Mouse (Mus musculus) embryonic facial prominence, embryonic 15.5 days (tissue): Measurements from ENCODE around the gene Eif2d. TPM values are rescaled to one million over a fixed set of nuclear protein-coding genes. Genes with fewer than 3 reads are reported as not detected.
"Not testable (repeated sequence)": the region's sequence is repeated elsewhere in the genome, so short reads cannot be mapped to it uniquely, and the experiment has no call there.

Experiments
- ATAC-seq: fragments of 200-750 bp; cut with Nextera tagmentation; 2 replicates; pipeline ENCODE4 v1.8.0; 2017; ENCODE audit warnings: low read depth, moderate TSS enrichment; ENCODE audit not compliant: insufficient number of reproducible peaks, low FRiP score, low TSS enrichment
- H3K27ac ChIP-seq: fragments of 300-500 bp; sonication (generic); replicated peaks from 2 replicates; pipeline ENCODE4 v1.5.1; 2015; ENCODE audit warnings: mild to moderate bottlenecking, inconsistent platforms
- H3K27me3 ChIP-seq: fragments of 300-500 bp; sonication (generic); 2 replicates; pipeline ENCODE4 v1.6.1; 2015; ENCODE audit warnings: inconsistent platforms
- H3K36me3 ChIP-seq: fragments of 300-500 bp; sonication (generic); 2 replicates; pipeline ENCODE4 v1.6.1; 2015; ENCODE audit warnings: mild to moderate bottlenecking, inconsistent platforms
- H3K4me1 ChIP-seq: fragments of 300-500 bp; sonication (generic); 2 replicates; pipeline ENCODE4 v1.6.1; 2015; ENCODE audit warnings: inconsistent platforms
- H3K4me2 ChIP-seq: fragments of 300-500 bp; sonication (generic); replicated peaks from 2 replicates; pipeline ENCODE4 v1.6.1; 2015; ENCODE audit warnings: mild to moderate bottlenecking, inconsistent platforms
- H3K4me3 ChIP-seq: fragments of 300-500 bp; sonication (generic); replicated peaks from 2 replicates; pipeline ENCODE4 v1.5.1; 2015; ENCODE audit warnings: mild to moderate bottlenecking, inconsistent platforms
- H3K9ac ChIP-seq: fragments of 300-500 bp; sonication (generic); 2 replicates; pipeline ENCODE4 v1.6.1; 2015; ENCODE audit warnings: inconsistent platforms
- H3K9me3 ChIP-seq: fragments of 300-500 bp; sonication (generic); replicated peaks from 2 replicates; pipeline ENCODE4 v1.6.1; 2016; ENCODE audit warnings: inconsistent platforms
- WGBS: fragments of 180-500 bp; shearing (Covaris S2); methylation state at CpG from one replicate; pipeline ENCODE4 v1.1.7; 2015; 5-methylcytosine and 5-hydroxymethylcytosine counted together
- polyA plus RNA-seq: library from polyadenylated mRNA; unstranded; fragments of >200 nt; fragmentation: Nextera tagmentation; extraction: Ambion mirVana; gene quantifications from 2 replicates; pipeline ENCODE4 v1.2.1, GENCODE M21; 2015

Eif2d gene
- polyA plus RNA-seq, 1 experiment from 2014 or later: 66.0 TPM

DNA sequence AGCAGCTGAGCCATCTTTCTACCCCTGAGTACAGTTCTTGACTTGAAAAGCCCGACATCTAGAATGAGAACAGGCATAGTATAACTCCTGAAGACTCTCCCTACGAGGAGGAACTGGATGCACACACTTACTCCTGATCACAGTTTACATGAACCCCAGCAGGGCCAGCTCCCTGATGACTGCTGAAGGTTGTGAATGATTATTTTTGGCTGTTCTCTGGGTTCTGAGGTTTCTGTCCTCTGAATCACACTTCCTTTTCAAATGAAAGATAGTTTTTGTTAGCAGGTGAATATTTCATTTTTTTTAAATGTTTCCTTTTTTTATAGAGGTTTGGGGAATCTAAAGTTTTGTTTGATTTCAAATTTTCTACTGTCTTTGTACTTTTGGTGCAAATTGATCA is 11.5 kb upstream of the Eif2d start:
- 58% methylated on average over 2 of the region's 2 CpGs for WGBS
- H3K4me3 ChIP-seq: no peak overlapping the region
- H3K9me3 ChIP-seq: no peaks in the 10 kb centered on the region
- H3K27ac ChIP-seq: no peak overlapping the region
- H3K36me3 ChIP-seq: no peaks in the 10 kb centered on the region
- no peak overlapping the region for H3K9ac ChIP-seq
- H3K4me2 ChIP-seq: no peak overlapping the region
- no peaks in the 10 kb centered on the region for H3K27me3 ChIP-seq
- ATAC-seq: no peak
- 0 out of 2 replicates have a peak, but pooled peaks cover 2% of the 10 kb centered on the region for H3K4me1 ChIP-seq

DNA sequence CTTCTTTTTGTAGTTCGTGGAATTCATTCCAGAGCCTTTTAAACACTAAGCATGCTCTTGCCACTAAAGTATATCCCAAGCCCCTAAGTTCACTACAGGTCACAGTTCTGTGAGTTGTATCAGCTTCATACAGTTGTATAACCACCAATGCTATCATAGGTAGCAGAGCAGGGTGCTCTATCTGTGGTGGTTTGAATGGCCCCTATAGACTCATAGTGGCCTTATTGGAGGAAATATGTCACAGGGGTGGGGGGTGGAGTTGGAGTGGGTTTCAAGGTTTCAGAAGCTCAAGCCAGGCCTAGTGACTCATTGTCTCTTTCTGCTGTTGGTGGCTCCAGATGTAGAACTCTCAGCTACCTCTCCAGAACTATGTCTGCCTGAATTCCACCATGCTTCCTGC is 10.5 kb upstream of the Eif2d start:
- Histone ChIP-seq H3K4me2 (no peak overlapping the region), H3K4me3 (no peak overlapping the region), H3K9ac (no peak overlapping the region), H3K27me3 (no peaks in the 10 kb centered on the region), H3K9me3 (no peaks in the 10 kb centered on the region), H3K27ac (no peak overlapping the region), H3K36me3 (no peaks in the 10 kb centered on the region), H3K4me1 (0 out of 2 replicates have a peak, but pooled peaks cover 2% of the 10 kb centered on the region)
- no peak for ATAC-seq
- 72% methylated on average over 1 of the region's 1 CpGs for WGBS

DNA sequence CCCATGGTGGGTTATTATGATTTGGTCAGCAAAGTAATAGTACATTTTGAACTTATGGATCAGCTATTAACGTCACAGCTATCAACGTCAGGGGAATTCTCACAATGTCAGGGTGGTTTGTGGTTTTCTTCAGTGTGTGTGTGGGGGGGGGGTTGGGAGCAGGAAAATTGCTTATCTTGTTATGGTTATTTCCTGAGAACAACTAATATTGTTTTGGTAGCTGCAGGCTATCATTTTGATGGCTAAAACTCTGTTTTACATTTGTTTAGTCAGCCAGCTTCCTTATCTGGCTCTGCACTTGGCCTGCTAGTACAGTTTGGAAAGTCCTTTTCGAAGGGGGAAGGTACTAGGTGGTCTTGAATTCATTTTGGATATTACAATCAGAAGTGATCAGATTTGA is 7.8 kb upstream of the Eif2d start:
- ATAC-seq, H3K4me3 ChIP-seq, H3K9me3 ChIP-seq, H3K4me2 ChIP-seq, H3K4me1 ChIP-seq, H3K27me3 ChIP-seq, H3K36me3 ChIP-seq, H3K27ac ChIP-seq, H3K9ac ChIP-seq: not testable (repeated sequence)
- 74% methylated on average over 3 of the region's 3 CpGs for WGBS

DNA sequence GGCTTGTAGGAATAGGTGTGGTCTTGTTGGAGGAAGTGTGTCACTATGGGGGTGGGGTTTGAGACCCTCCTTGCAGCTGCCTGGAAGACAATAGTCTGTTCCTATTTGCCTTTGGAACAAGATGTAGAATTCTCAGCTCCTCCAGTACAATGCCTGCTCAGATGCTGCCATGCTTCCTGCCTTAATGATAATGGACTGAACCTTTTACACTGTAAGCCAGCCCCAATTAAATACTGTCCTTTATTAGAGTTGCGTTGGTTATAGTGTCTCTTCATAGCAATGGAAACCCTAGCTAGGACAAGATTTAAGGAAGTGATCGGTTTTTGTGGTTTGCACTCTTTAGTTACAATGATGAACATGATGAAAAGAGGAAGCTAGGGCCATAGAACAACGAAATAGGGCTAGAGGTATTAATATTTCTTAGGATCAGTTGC is 6.8 kb upstream of the Eif2d start:
- H3K4me2 ChIP-seq: no peak overlapping the region
- H3K27me3 ChIP-seq: no peaks in the 10 kb centered on the region
- no peaks in the 10 kb centered on the region for H3K9me3 ChIP-seq
- H3K4me1 ChIP-seq: no peaks in the 10 kb centered on the region
- ATAC-seq: no peak
- H3K36me3 ChIP-seq: no peaks in the 10 kb centered on the region
- no peak overlapping the region for H3K27ac ChIP-seq
- WGBS: 79% methylated on average over 3 of the region's 3 CpGs
- H3K4me3 ChIP-seq: no peak overlapping the region
- no peak overlapping the region for H3K9ac ChIP-seq

DNA sequence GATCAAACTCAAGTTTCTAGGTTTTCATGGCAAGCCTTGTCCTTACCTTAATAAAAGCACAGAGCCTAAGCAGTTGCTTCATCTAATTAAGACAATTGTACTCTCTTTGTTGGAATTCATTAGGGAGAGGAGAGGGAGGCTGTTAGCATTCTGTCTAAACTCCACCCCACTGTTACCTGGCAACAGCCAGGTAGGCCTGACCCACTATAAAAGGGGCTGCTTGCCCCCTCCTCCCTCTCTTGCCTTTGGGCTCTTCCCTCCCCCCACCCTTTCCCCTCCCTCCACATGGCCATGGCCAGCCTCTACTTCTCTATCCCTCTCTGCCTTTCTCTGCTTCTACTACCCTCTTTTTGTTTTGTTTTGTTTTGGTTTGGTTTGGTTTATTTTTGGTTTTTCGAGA is 3.5 kb upstream of the Eif2d start:
- WGBS: 68% methylated on average over 1 of the region's 1 CpGs

DNA sequence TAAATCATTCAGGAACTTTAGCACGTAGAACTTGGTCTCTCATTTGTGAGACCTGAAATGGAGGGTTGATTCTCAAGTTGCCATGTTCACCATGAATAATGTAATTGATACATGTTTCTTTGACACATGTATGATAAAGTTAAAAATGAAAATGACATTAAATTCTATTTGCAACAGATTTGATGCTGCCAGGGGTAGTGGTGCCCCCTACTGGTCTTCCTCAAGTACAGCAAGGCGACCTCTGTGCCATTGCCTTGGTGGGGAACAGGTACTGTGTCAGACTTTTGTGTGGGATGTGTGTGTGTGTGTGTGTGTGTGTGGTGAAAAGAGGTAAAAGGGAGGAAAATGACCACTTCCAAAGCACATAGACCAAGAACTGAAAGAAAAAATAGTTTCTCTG is 2.5 kb downstream of the Eif2d start:
- no peak for ATAC-seq
- Histone ChIP-seq H3K4me2 (no peak overlapping the region), H3K9ac (no peak overlapping the region), H3K4me1 (peaks cover 15% of the 10 kb centered on the region; the same call in 1 of the 2 replicates), H3K4me3 (no peak overlapping the region), H3K9me3 (no peaks in the 10 kb centered on the region), H3K36me3 (peaks cover 21% of the 10 kb centered on the region), H3K27ac (no peak overlapping the region), H3K27me3 (no peaks in the 10 kb centered on the region)
- 48% methylated on average over 2 of the region's 2 CpGs for WGBS

More for the DNA sequence above, 3.5 kb upstream of the Eif2d start:
- Histone ChIP-seq H3K4me2 (no peak overlapping the region), H3K4me1 (peaks cover 10% of the 10 kb centered on the region; the same call in 1 of the 2 replicates), H3K9ac (no peak overlapping the region), H3K4me3 (no peak overlapping the region), H3K27me3 (no peaks in the 10 kb centered on the region), H3K36me3 (no peaks in the 10 kb centered on the region), H3K27ac (no peak overlapping the region), H3K9me3 (no peaks in the 10 kb centered on the region)
- no peak for ATAC-seq

DNA sequence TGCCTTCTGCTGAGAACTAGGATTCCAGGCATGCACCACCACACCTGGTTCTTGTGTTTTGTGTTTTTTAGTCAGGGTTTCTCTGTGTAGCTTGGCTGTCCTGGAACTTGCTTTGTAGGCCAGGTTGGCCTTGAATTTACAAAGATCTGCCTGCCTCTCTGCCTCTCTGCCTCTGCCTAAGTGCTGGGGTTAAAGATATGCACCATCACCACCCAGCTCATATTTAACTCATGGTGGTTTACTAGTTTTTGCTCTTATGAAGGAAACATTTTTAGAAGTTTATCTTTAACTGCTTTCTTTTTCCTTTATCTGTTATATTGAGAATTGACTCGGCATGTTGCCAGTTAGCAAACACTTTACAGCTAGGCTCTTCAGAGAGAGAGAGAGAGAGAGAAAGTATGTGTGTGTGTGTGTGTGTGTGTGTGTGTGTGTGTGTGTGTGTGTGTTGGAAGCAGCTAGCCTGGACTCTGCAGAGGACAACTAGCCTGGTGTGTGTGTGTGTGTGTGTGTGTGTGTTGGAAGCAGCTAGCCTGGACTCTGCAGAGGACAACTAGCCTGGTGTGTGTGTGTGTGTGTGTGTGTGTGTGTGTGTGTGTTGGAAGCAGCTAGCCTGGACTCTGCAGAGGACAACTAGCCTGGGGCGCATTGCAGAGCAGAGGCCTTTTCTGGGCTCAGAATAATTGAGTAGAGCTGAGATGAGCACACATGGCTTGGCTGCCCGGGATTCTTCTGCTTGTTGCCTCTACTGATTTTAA is 6.8 kb downstream of the Eif2d start:
- H3K9me3 ChIP-seq, H3K4me2 ChIP-seq, H3K4me1 ChIP-seq, H3K27me3 ChIP-seq, H3K9ac ChIP-seq, ATAC-seq, H3K4me3 ChIP-seq, H3K27ac ChIP-seq: not testable (repeated sequence)
- peaks cover 56% of the 10 kb centered on the region for H3K36me3 ChIP-seq
- WGBS: 85% methylated on average over 3 of the region's 3 CpGs

DNA sequence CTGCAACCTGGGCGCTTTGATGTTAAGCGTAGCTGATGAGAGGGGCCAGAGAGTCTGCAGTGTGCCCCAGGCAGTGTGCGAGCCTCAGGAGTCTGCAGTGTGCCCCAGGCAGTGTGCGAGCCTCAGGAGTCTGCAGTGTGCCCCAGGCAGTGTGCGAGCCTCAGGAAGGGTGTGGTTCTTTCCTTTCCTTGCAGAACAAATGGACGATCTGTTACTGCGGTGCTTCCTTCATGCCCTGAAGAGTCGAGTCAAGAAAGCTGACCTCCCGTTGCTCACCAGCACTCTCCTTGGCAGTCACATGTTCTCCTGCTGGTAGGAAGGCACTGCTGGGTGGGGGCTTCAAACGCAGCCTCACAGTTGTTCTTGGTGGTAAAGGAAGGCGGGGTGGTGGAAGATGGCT is 8.1 kb downstream of the Eif2d start:
- Histone ChIP-seq H3K4me1 (no peaks in the 10 kb centered on the region), H3K4me2 (no peak overlapping the region), H3K27me3 (no peaks in the 10 kb centered on the region), H3K4me3 (no peak overlapping the region), H3K36me3 (peaks cover 68% of the 10 kb centered on the region), H3K27ac (no peak overlapping the region), H3K9ac (no peak overlapping the region), H3K9me3 (no peaks in the 10 kb centered on the region)
- 73% methylated on average over 11 of the region's 11 CpGs for WGBS
- no peak for ATAC-seq

DNA sequence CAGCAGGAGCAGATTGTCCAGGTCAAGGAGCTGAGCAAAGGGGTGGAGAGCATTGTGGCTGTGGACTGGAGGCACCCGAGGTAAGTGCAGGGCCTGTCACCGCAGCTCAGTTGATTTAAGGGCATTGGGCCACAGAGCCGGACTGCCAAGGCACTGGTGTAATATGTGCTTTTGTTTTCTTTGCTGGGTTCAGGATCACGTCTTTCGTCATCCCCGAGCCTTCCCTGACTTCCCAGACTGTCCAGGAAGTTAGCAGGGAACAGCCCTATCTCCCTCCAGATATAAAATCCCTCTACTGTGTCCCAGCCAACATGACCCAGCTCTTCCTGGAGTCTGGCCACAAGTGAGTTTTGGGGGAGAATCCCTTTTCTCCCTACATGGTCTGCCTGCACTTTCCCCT is 11.4 kb downstream of the Eif2d start:
- Histone ChIP-seq H3K27ac (no peak overlapping the region), H3K9ac (no peak overlapping the region), H3K27me3 (no peaks in the 10 kb centered on the region), H3K36me3 (peaks cover 83% of the 10 kb centered on the region), H3K4me1 (no peaks in the 10 kb centered on the region), H3K4me3 (no peak overlapping the region), H3K4me2 (no peak overlapping the region), H3K9me3 (no peaks in the 10 kb centered on the region)
- ATAC-seq: no peak
- 84% methylated on average over 6 of the region's 6 CpGs for WGBS

DNA sequence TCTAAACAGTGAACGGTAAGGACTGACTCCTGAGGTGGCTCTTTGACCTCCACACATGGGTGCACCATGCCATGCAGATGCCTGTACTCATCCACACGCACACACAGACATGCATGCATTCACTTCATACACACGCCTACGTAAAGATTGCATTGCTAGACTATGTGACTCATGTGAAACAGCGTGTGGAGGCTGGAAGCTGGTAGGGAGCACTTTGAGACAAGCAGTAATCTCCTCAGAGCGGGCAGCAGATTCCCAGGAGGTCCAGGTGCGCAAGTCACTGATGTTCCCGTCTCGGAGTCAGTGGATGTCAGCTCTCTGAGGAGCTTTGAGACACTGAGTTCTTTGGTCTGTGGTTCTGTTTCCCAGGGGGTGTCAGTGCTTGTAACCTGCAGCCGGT is 14.6 kb downstream of the Eif2d start:
- H3K36me3 ChIP-seq: peaks cover 91% of the 10 kb centered on the region
- H3K4me1 ChIP-seq: no peaks in the 10 kb centered on the region
- H3K4me3 ChIP-seq: no peak overlapping the region
- no peaks in the 10 kb centered on the region for H3K27me3 ChIP-seq
- 93% methylated on average over 10 of the region's 10 CpGs for WGBS
- H3K27ac ChIP-seq: no peak overlapping the region
- H3K9ac ChIP-seq: no peak overlapping the region
- no peaks in the 10 kb centered on the region for H3K9me3 ChIP-seq
- ATAC-seq: no peak
- H3K4me2 ChIP-seq: no peak overlapping the region

DNA sequence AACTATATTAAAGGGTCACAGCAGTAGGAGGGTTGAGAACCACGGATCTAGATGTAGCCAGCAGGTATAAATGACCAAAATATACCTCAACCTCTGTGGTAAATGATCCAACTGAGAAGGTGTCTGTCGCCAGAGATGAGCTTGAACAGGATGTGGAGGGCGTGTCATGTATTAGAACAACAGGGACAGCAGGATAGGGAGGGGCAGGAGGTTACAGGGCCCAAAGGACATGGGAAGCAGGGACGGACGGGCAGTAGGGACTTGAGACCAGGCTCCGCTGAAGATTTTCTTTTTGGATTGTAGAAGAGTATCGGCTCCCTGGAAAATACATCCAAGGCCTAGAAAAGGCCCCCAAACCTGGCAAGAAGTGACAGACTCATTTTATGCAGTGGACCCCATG is 20.0 kb downstream of the Eif2d start:
- no peak overlapping the region for H3K4me3 ChIP-seq
- WGBS: 83% methylated on average over 7 of the region's 7 CpGs
- H3K36me3 ChIP-seq: peaks cover 89% of the 10 kb centered on the region
- H3K4me1 ChIP-seq: no peaks in the 10 kb centered on the region
- H3K9ac ChIP-seq: no peak overlapping the region
- H3K27ac ChIP-seq: no peak overlapping the region
- ATAC-seq: no peak
- H3K27me3 ChIP-seq: no peaks in the 10 kb centered on the region
- H3K4me2 ChIP-seq: no peak overlapping the region
- no peaks in the 10 kb centered on the region for H3K9me3 ChIP-seq

DNA sequence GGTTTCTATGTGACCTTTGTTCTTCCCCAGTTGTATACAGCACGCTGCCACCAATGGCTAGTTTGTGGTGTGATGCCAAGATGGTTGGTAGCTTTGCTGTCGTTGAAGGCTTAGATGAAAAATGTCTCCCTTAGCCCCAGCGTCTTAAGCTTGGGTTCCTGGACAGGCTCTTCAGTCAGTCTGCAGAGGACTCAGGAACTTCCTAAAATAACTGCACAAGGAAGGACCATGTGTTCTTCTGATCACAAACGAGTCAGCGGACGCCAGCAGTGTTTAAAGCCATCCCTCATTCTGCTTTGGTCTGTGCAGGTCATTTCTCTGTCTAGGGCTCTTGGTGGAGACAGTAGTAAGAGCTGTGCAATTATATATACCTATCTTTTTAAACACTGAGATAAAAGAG is 20.8 kb downstream of the Eif2d start:
- no peak overlapping the region for H3K4me3 ChIP-seq
- no peak overlapping the region for H3K27ac ChIP-seq
- no peak for ATAC-seq
- 86% methylated on average over 6 of the region's 6 CpGs for WGBS
- H3K9me3 ChIP-seq: no peaks in the 10 kb centered on the region
- no peaks in the 10 kb centered on the region for H3K4me1 ChIP-seq
- peaks cover 89% of the 10 kb centered on the region for H3K36me3 ChIP-seq
- no peak overlapping the region for H3K4me2 ChIP-seq
- no peak overlapping the region for H3K9ac ChIP-seq
- no peaks in the 10 kb centered on the region for H3K27me3 ChIP-seq
